Mouse (Mus musculus): Measurements from ENCODE around the gene Txnrd2. TPM values are rescaled to one million over a fixed set of nuclear protein-coding genes. Genes with fewer than 3 reads are reported as not detected.
A peak's percentile ranks its signal among the peaks of the same experiment; 100 is the strongest.

The Txnrd2 gene
- polyA plus RNA-seq, 1 experiment from 2014 or later = 15.7 TPM

- H3K36me3 ChIP-seq = no peaks in the 10 kb centered on the region
- WGBS = 8% methylated on average over 12 of the region's 12 CpGs
- peaks cover 29% of the 10 kb centered on the region for H3K4me1 ChIP-seq
- peak overlapping the region; percentile 12; the same call in 1 of the 2 replicates for H3K9ac ChIP-seq
- peak overlapping the region; percentile 35 for H3K4me2 ChIP-seq (replicated peaks)
- H3K9me3 ChIP-seq = no peaks in the 10 kb centered on the region
- no peaks in the 10 kb centered on the region for H3K27me3 ChIP-seq
- H3K27ac ChIP-seq = peak overlapping the region; percentile 64
- peak overlapping the region; percentile 9; the same call in 1 of the 2 replicates for H3K4me3 ChIP-seq
- ATAC-seq (ENCODE audit: insufficient number of reproducible peaks, insufficient read depth, low FRiP score, low TSS enrichment) = no peak
These were observed 33.3 kb downstream of the Txnrd2 start for GRCm38 (mm10) chr16:18459335-18459954.

- ATAC-seq (ENCODE audit: insufficient number of reproducible peaks, insufficient read depth, low FRiP score, low TSS enrichment) = peak; percentile 74
- no peaks in the 10 kb centered on the region for H3K36me3 ChIP-seq
- H3K4me1 ChIP-seq = peaks cover 33% of the 10 kb centered on the region
- H3K9me3 ChIP-seq = no peaks in the 10 kb centered on the region
- H3K27me3 ChIP-seq = no peaks in the 10 kb centered on the region
- H3K27ac ChIP-seq = peak overlapping the region; percentile 64
- 2% methylated on average over 11 of the region's 11 CpGs for WGBS
- peak overlapping the region; percentile 9; the same call in 1 of the 2 replicates for H3K4me3 ChIP-seq
- H3K4me2 ChIP-seq (replicated peaks) = peak overlapping the region; percentile 35
- peak overlapping the region; percentile 12; the same call in 1 of the 2 replicates for H3K9ac ChIP-seq
These were observed 33.8 kb downstream of the Txnrd2 start for GRCm38 (mm10) chr16:18459955-18460370.

- 0 out of 2 replicates have a peak, but pooled peaks have one; percentile 13 for ATAC-seq (ENCODE audit: insufficient number of reproducible peaks, insufficient read depth, low FRiP score, low TSS enrichment)
- H3K27me3 ChIP-seq = no peaks in the 10 kb centered on the region
- WGBS = 91% methylated on average over 3 of the region's 3 CpGs
- H3K4me2 ChIP-seq (replicated peaks) = no peak overlapping the region
- no peaks in the 10 kb centered on the region for H3K9me3 ChIP-seq
- no peak overlapping the region for H3K9ac ChIP-seq
- peaks cover 33% of the 10 kb centered on the region for H3K4me1 ChIP-seq
- H3K36me3 ChIP-seq = no peaks in the 10 kb centered on the region
- H3K27ac ChIP-seq = 0 out of 2 replicates have a peak overlapping the region, but pooled peaks have one; percentile 64
- H3K4me3 ChIP-seq = no peak overlapping the region
These were observed 34.6 kb downstream of the Txnrd2 start for GRCm38 (mm10) chr16:18460826-18461225.

- Histone ChIP-seq H3K4me1 (peaks cover 33% of the 10 kb centered on the region), H3K36me3 (no peaks in the 10 kb centered on the region), H3K9me3 (no peaks in the 10 kb centered on the region), H3K4me3 (no peak overlapping the region), H3K4me2 (replicated peaks) (no peak overlapping the region), H3K27ac (no peak overlapping the region), H3K27me3 (no peaks in the 10 kb centered on the region), H3K9ac (no peak overlapping the region)
- ATAC-seq (ENCODE audit: insufficient number of reproducible peaks, insufficient read depth, low FRiP score, low TSS enrichment) = no peak
- 51% methylated on average over 9 of the region's 9 CpGs for WGBS
These were observed 35.8 kb downstream of the Txnrd2 start for GRCm38 (mm10) chr16:18462031-18462430.

- Histone ChIP-seq H3K27ac (no peak overlapping the region), H3K27me3 (no peaks in the 10 kb centered on the region), H3K4me2 (replicated peaks) (no peak overlapping the region), H3K36me3 (no peaks in the 10 kb centered on the region), H3K4me3 (no peak overlapping the region), H3K4me1 (peaks cover 33% of the 10 kb centered on the region), H3K9ac (no peak overlapping the region), H3K9me3 (no peaks in the 10 kb centered on the region)
- WGBS = 47% methylated on average over 8 of the region's 8 CpGs
- ATAC-seq (ENCODE audit: insufficient number of reproducible peaks, insufficient read depth, low FRiP score, low TSS enrichment) = no peak
These were observed 36.4 kb downstream of the Txnrd2 start for GRCm38 (mm10) chr16:18462598-18462997.

- no peaks in the 10 kb centered on the region for H3K27me3 ChIP-seq
- 0 out of 2 replicates have a peak, but pooled peaks cover under 1% of the 10 kb centered on the region for H3K36me3 ChIP-seq
- H3K9me3 ChIP-seq = no peaks in the 10 kb centered on the region
- no peak for ATAC-seq (ENCODE audit: insufficient number of reproducible peaks, insufficient read depth, low FRiP score, low TSS enrichment)
- H3K4me1 ChIP-seq = peaks cover 27% of the 10 kb centered on the region
- no peak overlapping the region for H3K4me3 ChIP-seq
- no peak overlapping the region for H3K27ac ChIP-seq
- no peak overlapping the region for H3K9ac ChIP-seq
- no peak overlapping the region for H3K4me2 ChIP-seq (replicated peaks)
- WGBS = 63% methylated on average over 3 of the region's 3 CpGs
These were observed 38.1 kb downstream of the Txnrd2 start for GRCm38 (mm10) chr16:18464271-18464670.

- no peak overlapping the region for H3K9ac ChIP-seq
- 0 out of 2 replicates have a peak, but pooled peaks cover 7% of the 10 kb centered on the region for H3K36me3 ChIP-seq
- H3K4me2 ChIP-seq (replicated peaks) = no peak overlapping the region
- 0 out of 2 replicates have a peak overlapping the region, but pooled peaks have one; percentile 11 for H3K27ac ChIP-seq
- H3K4me1 ChIP-seq = peaks cover 9% of the 10 kb centered on the region; the same call in 1 of the 2 replicates
- 31% methylated on average over 1 of the region's 1 CpGs for WGBS
- H3K27me3 ChIP-seq = no peaks in the 10 kb centered on the region
- no peaks in the 10 kb centered on the region for H3K9me3 ChIP-seq
- no peak for ATAC-seq (ENCODE audit: insufficient number of reproducible peaks, insufficient read depth, low FRiP score, low TSS enrichment)
- H3K4me3 ChIP-seq = no peak overlapping the region
These were observed 44.6 kb downstream of the Txnrd2 start for GRCm38 (mm10) chr16:18470829-18471228.

GRCm38 (mm10) chr16:18471381-18471955 is 45.3 kb downstream of the Txnrd2 start:
- H3K4me2 ChIP-seq (replicated peaks) = no peak overlapping the region
- H3K4me1 ChIP-seq = peaks cover 9% of the 10 kb centered on the region; the same call in 1 of the 2 replicates
- no peak overlapping the region for H3K4me3 ChIP-seq
- WGBS = 75% methylated on average over 11 of the region's 11 CpGs
- no peaks in the 10 kb centered on the region for H3K9me3 ChIP-seq
- 0 out of 2 replicates have a peak, but pooled peaks cover 7% of the 10 kb centered on the region for H3K36me3 ChIP-seq
- H3K27me3 ChIP-seq = no peaks in the 10 kb centered on the region
- 0 out of 2 replicates have a peak overlapping the region, but pooled peaks have one; percentile 11 for H3K27ac ChIP-seq
- ATAC-seq (ENCODE audit: insufficient number of reproducible peaks, insufficient read depth, low FRiP score, low TSS enrichment) = no peak
- H3K9ac ChIP-seq = no peak overlapping the region

GRCm38 (mm10) chr16:18471976-18472375 is 45.8 kb downstream of the Txnrd2 start:
- H3K9me3 ChIP-seq = no peaks in the 10 kb centered on the region
- H3K27ac ChIP-seq = no peak overlapping the region
- H3K4me3 ChIP-seq = no peak overlapping the region
- H3K4me2 ChIP-seq (replicated peaks) = no peak overlapping the region
- H3K36me3 ChIP-seq = 0 out of 2 replicates have a peak, but pooled peaks cover 7% of the 10 kb centered on the region
- WGBS = 86% methylated on average over 6 of the region's 6 CpGs
- no peaks in the 10 kb centered on the region for H3K27me3 ChIP-seq
- no peak overlapping the region for H3K9ac ChIP-seq
- no peak for ATAC-seq (ENCODE audit: insufficient number of reproducible peaks, insufficient read depth, low FRiP score, low TSS enrichment)
- peaks cover 9% of the 10 kb centered on the region; the same call in 1 of the 2 replicates for H3K4me1 ChIP-seq

- no peak overlapping the region for H3K4me3 ChIP-seq
- 0 out of 2 replicates have a peak, but pooled peaks cover 7% of the 10 kb centered on the region for H3K36me3 ChIP-seq
These were observed 46.2 kb downstream of the Txnrd2 start for GRCm38 (mm10) chr16:18472416-18472815.

GRCm38 (mm10) chr16:18472976-18473375 is 46.8 kb downstream of the Txnrd2 start:
- Histone ChIP-seq H3K4me3 (no peak overlapping the region), H3K9me3 (no peaks in the 10 kb centered on the region), H3K4me2 (replicated peaks) (no peak overlapping the region), H3K27me3 (no peaks in the 10 kb centered on the region), H3K27ac (no peak overlapping the region), H3K36me3 (peaks cover 7% of the 10 kb centered on the region; the same call in 1 of the 2 replicates), H3K4me1 (peaks cover 9% of the 10 kb centered on the region; the same call in 1 of the 2 replicates), H3K9ac (no peak overlapping the region; the same call in 1 of the 2 replicates)
- ATAC-seq (ENCODE audit: insufficient number of reproducible peaks, insufficient read depth, low FRiP score, low TSS enrichment) = no peak
- 91% methylated on average over 8 of the region's 8 CpGs for WGBS

More at GRCm38 (mm10) chr16:18472416-18472815, 46.2 kb downstream of the Txnrd2 start:
- no peak overlapping the region for H3K9ac ChIP-seq
- H3K27ac ChIP-seq = no peak overlapping the region
- H3K4me1 ChIP-seq = peaks cover 9% of the 10 kb centered on the region; the same call in 1 of the 2 replicates
- H3K9me3 ChIP-seq = no peaks in the 10 kb centered on the region
- 75% methylated on average over 4 of the region's 4 CpGs for WGBS
- no peak for ATAC-seq (ENCODE audit: insufficient number of reproducible peaks, insufficient read depth, low FRiP score, low TSS enrichment)
- no peaks in the 10 kb centered on the region for H3K27me3 ChIP-seq
- H3K4me2 ChIP-seq (replicated peaks) = no peak overlapping the region

All from embryonic facial prominence, embryonic 12.5 days (tissue).